Mouse (Mus musculus) stomach, embryonic 14.5 days (tissue): ENCODE measurements around the gene Cldn34c3. TPM values are rescaled to one million over a fixed set of nuclear protein-coding genes. Genes with fewer than 3 reads are reported as not detected.
"Not testable (repeated sequence)": the region's sequence is repeated elsewhere in the genome, so short reads cannot be mapped to it uniquely, and the experiment has no call there.

Experiments
- ATAC-seq: fragments of 200-750 bp; cut with Nextera tagmentation; 2 replicates; pipeline ENCODE4 v1.8.0; 2017; ENCODE audit warnings: low read depth, moderate TSS enrichment; ENCODE audit not compliant: insufficient number of reproducible peaks, insufficient read depth, low FRiP score
- H3K27ac ChIP-seq: fragments of 300-500 bp; sonication (generic); 2 replicates; pipeline ENCODE4 v1.5.1; 2014; ENCODE audit warnings: mild to moderate bottlenecking, low read length, moderate library complexity, mixed read lengths
- H3K27me3 ChIP-seq: fragments of 300-500 bp; sonication (generic); 2 replicates; pipeline ENCODE4 v1.6.1; 2014; ENCODE audit warnings: low read length, control low read depth, mixed read lengths; ENCODE audit not compliant: control insufficient read depth, insufficient read depth
- H3K36me3 ChIP-seq: fragments of 300-500 bp; sonication (generic); 2 replicates; pipeline ENCODE4 v1.6.1; 2014; ENCODE audit warnings: mild to moderate bottlenecking, control low read depth, low read length, moderate library complexity, mixed read lengths; ENCODE audit not compliant: control insufficient read depth, insufficient read depth
- H3K4me1 ChIP-seq: fragments of 300-500 bp; sonication (generic); 2 replicates; pipeline ENCODE4 v1.6.1; 2014; ENCODE audit warnings: low read length, control low read depth, mixed read lengths; ENCODE audit not compliant: control insufficient read depth, insufficient read depth
- H3K4me2 ChIP-seq: fragments of 300-500 bp; sonication (generic); replicated peaks from 2 replicates; pipeline ENCODE4 v1.6.1; 2014; ENCODE audit warnings: low read depth, low read length, control low read depth
- H3K4me3 ChIP-seq: fragments of 300-500 bp; sonication (generic); 2 replicates; pipeline ENCODE4 v1.5.1; 2014; ENCODE audit warnings: low read depth, low read length, control low read depth
- H3K9ac ChIP-seq: fragments of 300-500 bp; sonication (generic); replicated peaks from 2 replicates; pipeline ENCODE4 v1.6.1; 2014; ENCODE audit warnings: low read depth, mild to moderate bottlenecking, control low read depth, low read length, moderate library complexity, mixed read lengths
- H3K9me3 ChIP-seq: fragments of 300-500 bp; sonication (generic); 2 replicates; pipeline ENCODE4 v1.6.1; 2016; ENCODE audit warnings: low read depth, low read length, control low read depth; ENCODE audit not compliant: control insufficient read depth
- polyA plus RNA-seq: library from polyadenylated mRNA; unstranded; fragments of >200 nt; fragmentation: Nextera tagmentation; extraction: Ambion mirVana; gene quantifications from 2 replicates; pipeline ENCODE4 v1.2.1, GENCODE M21; 2014

The Cldn34c3 gene
- polyA plus RNA-seq: not detected in 2 replicates

DNA sequence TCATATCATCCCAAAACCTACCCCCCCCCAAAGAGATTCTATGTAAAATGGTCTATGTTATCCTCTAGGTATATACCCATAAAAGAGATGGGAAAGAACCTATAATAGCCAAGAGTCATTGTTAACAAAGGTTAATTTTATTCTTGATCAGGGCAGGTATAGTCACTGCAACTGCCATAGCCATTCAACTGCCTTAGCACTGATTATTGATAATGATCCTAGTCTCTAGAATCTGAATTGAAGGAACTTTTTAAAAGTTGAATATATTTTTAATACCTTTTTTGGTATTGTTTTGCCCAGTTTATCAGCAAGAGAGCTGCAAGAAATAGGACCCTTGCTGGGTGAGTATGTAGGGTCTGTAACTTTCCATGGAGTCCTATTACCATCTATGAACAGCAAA is at the start of gene Cldn34c3:
Gene Cldn34c3, plus strand, starts transcription at position 301 of the 400 bp plus-strand sequence.
- not testable (repeated sequence) for H3K4me2 ChIP-seq, H3K4me1 ChIP-seq, ATAC-seq, H3K9me3 ChIP-seq, H3K9ac ChIP-seq, H3K36me3 ChIP-seq, H3K27me3 ChIP-seq, H3K4me3 ChIP-seq, H3K27ac ChIP-seq

Other genes with a start within 250 kb of the Cldn34c3 start
- not detected in 2 replicates for gene Cldn34c2, start 212.0 kb upstream of the Cldn34c3 start, polyA plus RNA-seq
- not detected in 2 replicates for gene Gm17467, start 88.9 kb upstream of the Cldn34c3 start, polyA plus RNA-seq